In genomic region chr2:14631590-14631989, GRCm38 (mm10) we compare ENCODE assay signal across 10 mouse cellular contexts. TPM values are rescaled to one million over a fixed set of nuclear protein-coding genes. Genes with fewer than 3 reads are reported as not detected.
A peak's percentile ranks its signal among the peaks of the same experiment; 100 is the strongest.
DNase-seq lines count a peak whose midpoint lies in the region; ATAC-seq and TF ChIP-seq lines count a peak whose summit lies in the region.
"Had no signal": no experiment of that assay in that cellular context is flagged by ENCODE, and none has a peak within 500 bp of the region (broad histone marks: within the 10 kb centered on the region; RNA-seq: fewer than 3 reads in every experiment).

No protein-coding gene starts in this region.

- H3K9ac ChIP-seq in heart, embryonic 12.5 days = no peak overlapping the region
- no peak overlapping the region for H3K9ac ChIP-seq in MEL (ENCODE audit: control insufficient read depth, low read depth, low read length, poor library complexity, severe bottlenecking)
- no peak overlapping the region for H3K9ac ChIP-seq in liver, embryonic 15.5 days
- H3K9ac ChIP-seq: heart, embryonic 15.5 days had no signal

- H3K36me3 ChIP-seq in heart, embryonic 12.5 days = no peaks in the 10 kb centered on the region
- H3K36me3 ChIP-seq in MEL (ENCODE audit: control insufficient read depth in 1 of 2, insufficient read depth in 2 of 2, low read length in 2 of 2) = peaks cover 0 to 4% of the 10 kb centered on the region in 2 experiments; a peak in 2 of 4 replicates
- H3K36me3 ChIP-seq in liver, embryonic 15.5 days (replicated peaks) = no peaks in the 10 kb centered on the region
- H3K36me3 ChIP-seq in spleen, adult 2 months (ENCODE audit: control insufficient read depth, insufficient read depth, low read length) = no peaks in the 10 kb centered on the region
- H3K36me3 ChIP-seq: heart, embryonic 15.5 days had no signal

- H3K27ac ChIP-seq in heart, embryonic 12.5 days (ENCODE audit: poor library complexity, severe bottlenecking) = no peak overlapping the region
- no peak overlapping the region for H3K27ac ChIP-seq in MEL (ENCODE audit: control insufficient read depth, low read depth, low read length)
- H3K27ac ChIP-seq in liver, embryonic 15.5 days (replicated peaks) = no peak overlapping the region
- no peak overlapping the region for H3K27ac ChIP-seq in spleen, adult 2 months (ENCODE audit: insufficient read depth, low read length)

- no peak for ATAC-seq in heart, embryonic 12.5 days (ENCODE audit: insufficient number of reproducible peaks, low FRiP score)
- peak; percentile 54; the same call in 1 of the 2 replicates for ATAC-seq in liver, embryonic 15.5 days (ENCODE audit: insufficient read depth)

- DNase-seq in heart, adult 8-10 months (ENCODE audit: low spot score) = peak; percentile 28
- DNase-seq in MEL (ENCODE audit: low read depth, low spot score) = peak; percentile 73
- peak; percentile 74 to 78 for DNase-seq in spleen, adult 2 months (ENCODE audit: low read depth in 1 of 2, low spot score in 2 of 2)
- no peak for DNase-seq in MN1 (ENCODE audit: low spot score)
- no peak for DNase-seq in right cerebral cortex, postnatal 25 days
- DNase-seq in left cerebral cortex, adult 18-20 months (ENCODE audit: low spot score in 2 of 2) = no peak
- DNase-seq: kidney, postnatal 4 days had no signal

- TF ChIP-seq POLR2A in MEL (IDR thresholded peaks at IDR 0.05; ENCODE audit: control insufficient read depth in 1 of 2, insufficient read depth in 1 of 2, low read depth in 1 of 2, low read length in 2 of 2, poor library complexity in 1 of 2) = no peak
- no peak for TF ChIP-seq POLR2A in spleen, adult 2 months (IDR thresholded peaks at IDR 0.05; ENCODE audit: low read depth, low read length)

- TF ChIP-seq RAD21 in MEL (IDR thresholded peaks at IDR 0.05; ENCODE audit: low read depth, low read length) = no peak

- TF ChIP-seq CTCF in MEL (IDR thresholded peaks at IDR 0.05 in 2 of 3, conservative IDR thresholded peaks at IDR 0.05 in 1 of 3; ENCODE audit: control insufficient read depth in 1 of 3, insufficient read depth in 1 of 3, low read depth in 2 of 3, low read length in 3 of 3, poor library complexity in 1 of 3, severe bottlenecking in 1 of 3) = no peak
- TF ChIP-seq CTCF in spleen, adult 2 months (IDR thresholded peaks at IDR 0.05; ENCODE audit: extremely low read depth, insufficient read depth, insufficient read length, insufficient replicate concordance) = no peak

- no peak overlapping the region for H3K4me2 ChIP-seq in heart, embryonic 12.5 days
- no peak overlapping the region for H3K4me2 ChIP-seq in liver, embryonic 15.5 days
- H3K4me2 ChIP-seq: heart, embryonic 15.5 days had no signal

- H3K79me2 ChIP-seq in MEL (ENCODE audit: control insufficient read depth, insufficient read depth, low read length, poor library complexity) = no peaks in the 10 kb centered on the region

- H3K27me3 ChIP-seq in heart, embryonic 12.5 days (replicated peaks) = no peaks in the 10 kb centered on the region
- H3K27me3 ChIP-seq in MEL (ENCODE audit: control insufficient read depth in 1 of 2, insufficient read depth in 2 of 2, low read length in 2 of 2) = no peaks in the 10 kb centered on the region
- no peaks in the 10 kb centered on the region for H3K27me3 ChIP-seq in liver, embryonic 15.5 days
- no peaks in the 10 kb centered on the region for H3K27me3 ChIP-seq in spleen, adult 2 months (ENCODE audit: control insufficient read depth, insufficient read depth, low read length)
- H3K27me3 ChIP-seq: heart, embryonic 15.5 days had no signal

- no peaks in the 10 kb centered on the region for H3K9me3 ChIP-seq in heart, embryonic 12.5 days (replicated peaks)
- no peaks in the 10 kb centered on the region for H3K9me3 ChIP-seq in MEL (replicated peaks; ENCODE audit: insufficient read depth, low read length)
- H3K9me3 ChIP-seq in liver, embryonic 15.5 days (replicated peaks) = no peaks in the 10 kb centered on the region
- H3K9me3 ChIP-seq: heart, embryonic 15.5 days had no signal

- TF ChIP-seq EP300 in MEL (IDR thresholded peaks at IDR 0.05; ENCODE audit: low read depth in 1 of 2, low read length in 2 of 2) = peak in 1 of 2 experiments; percentile 33; a peak in 2 of 4 replicates

- whole genome bisulfite sequencing in heart, embryonic 12.5 days = 69% methylated on average over 1 of the region's 1 CpGs
- WGBS in liver, embryonic 15.5 days (ENCODE audit: insufficient replicate concordance) = 21% methylated on average over 1 of the region's 1 CpGs
- 7% methylated on average over 1 of the region's 1 CpGs for WGBS in spleen, adult 2 months

- H3K4me1 ChIP-seq in heart, embryonic 12.5 days (replicated peaks) = peaks cover 14% of the 10 kb centered on the region
- H3K4me1 ChIP-seq in MEL (ENCODE audit: control insufficient read depth in 1 of 2, insufficient read depth in 2 of 2, low read length in 2 of 2) = no peaks in the 10 kb centered on the region
- H3K4me1 ChIP-seq in liver, embryonic 15.5 days (replicated peaks) = no peaks in the 10 kb centered on the region; the same call in 1 of the 2 replicates
- H3K4me1 ChIP-seq in spleen, adult 2 months (ENCODE audit: control insufficient read depth, insufficient read depth, insufficient read length) = 0 out of 2 replicates have a peak, but pooled peaks cover 4% of the 10 kb centered on the region

- no peak overlapping the region for H3K4me3 ChIP-seq in heart, embryonic 12.5 days
- H3K4me3 ChIP-seq in MEL (ENCODE audit: control insufficient read depth in 1 of 2, insufficient read depth in 1 of 2, low read depth in 2 of 2, low read length in 2 of 2) = no peak overlapping the region
- H3K4me3 ChIP-seq in liver, embryonic 15.5 days (replicated peaks) = no peak overlapping the region
- H3K4me3 ChIP-seq in spleen, adult 2 months (ENCODE audit: extremely low read depth, insufficient read depth, insufficient read length) = no peak overlapping the region
- H3K4me3 ChIP-seq: heart, embryonic 15.5 days had no signal

TF ChIP-seq in MEL, 35 proteins besides CTCF, POLR2A, EP300 and RAD21:
- TF ChIP-seq TBP (IDR thresholded peaks at IDR 0.05; ENCODE audit: low read depth, low read length) = peak; percentile 22; the same call in 1 of the 2 replicates
- no peak for TF ChIP-seq KAT2A (conservative IDR thresholded peaks at IDR 0.05; ENCODE audit: low read depth, low read length)

RNA-seq across cellular contexts. Expression of gene Cacnb2, which starts 28.7 kb away (rescaled TPM):
- 100 to 1,000 TPM in 1 of 4 experiments, 10 to 100 TPM in 3; 70.5 to 105 (median 82.0) TPM for total RNA-seq in heart, adult 8-10 months (2022)
- polyA plus RNA-seq in heart, embryonic 12.5 days (2016; fragmentation: Nextera tagmentation; extraction: Ambion mirVana) = 11.0 and 13.0 TPM in 2 replicates
- not detected in 2 replicates for total RNA-seq in MEL (2012; rRNA removed)
- polyA plus RNA-seq in MEL (2012; ENCODE audit: insufficient read depth in 1 of 2, insufficient read length in 2 of 2, low read depth in 1 of 2, low replicate concordance in 2 of 2, missing spikeins in 1 of 2) = not detected
- 0.38 and 0.56 TPM in 2 replicates for polyA plus RNA-seq in liver, embryonic 15.5 days (2015; fragmentation: Nextera tagmentation; extraction: Ambion mirVana)
- 0.37 and 0.39 TPM in 2 replicates for polyA plus RNA-seq in spleen, adult 2 months (2012; rRNA removed)
- 10 to 100 TPM; 48.3 to 49.7 TPM for total RNA-seq in left cerebral cortex, adult 18-20 months (2021)

Comparison
In these comparisons a context has a peak if more than half of its experiments do, and no peak if none do; other contexts are left out.
1. DNase-seq: peak in heart, adult 8-10 months (single experiment), MEL (single experiment) and spleen, adult 2 months (2 of 2); none in MN1 (single experiment), right cerebral cortex, postnatal 25 days (single experiment) and left cerebral cortex, adult 18-20 months (0 of 2).